In genomic region chr19:3320086-3320485, GRCm38 (mm10) we compare ENCODE assay signal across 22 mouse cellular contexts. TPM values are rescaled to one million over a fixed set of nuclear protein-coding genes. Genes with fewer than 3 reads are reported as not detected.
A peak's percentile ranks its signal among the peaks of the same experiment; 100 is the strongest.
DNase-seq lines count a peak whose midpoint lies in the region; ATAC-seq and TF ChIP-seq lines count a peak whose summit lies in the region.
"Had no signal": no experiment of that assay in that cellular context is flagged by ENCODE, and none has a peak within 500 bp of the region (broad histone marks: within the 10 kb centered on the region; RNA-seq: fewer than 3 reads in every experiment).

No protein-coding gene starts in this region.

- H3K27me3 ChIP-seq in liver, adult 2 months (ENCODE audit: control insufficient read depth, insufficient read depth, low read length): no peaks in the 10 kb centered on the region
- H3K27me3 ChIP-seq in liver, embryonic 11.5 days (replicated peaks; ENCODE audit: control insufficient read depth, insufficient read depth, low read length): no peaks in the 10 kb centered on the region
- no peaks in the 10 kb centered on the region for H3K27me3 ChIP-seq in liver, embryonic 14.5 days (ENCODE audit: control insufficient read depth, insufficient read depth, low read length)
- H3K27me3 ChIP-seq in stomach, embryonic 15.5 days (replicated peaks): no peaks in the 10 kb centered on the region

- H3K4me2 ChIP-seq in liver, embryonic 11.5 days: no peak overlapping the region
- H3K4me2 ChIP-seq in liver, embryonic 14.5 days (ENCODE audit: low read depth): 0 out of 2 replicates have a peak overlapping the region, but pooled peaks have one; percentile 13
- H3K4me2 ChIP-seq in stomach, embryonic 15.5 days: no peak overlapping the region; the same call in 1 of the 2 replicates
- H3K4me2 ChIP-seq: heart, embryonic 11.5 days; hindbrain, embryonic 13.5 days; limb, embryonic 13.5 days had no signal

- 26% methylated on average over 7 of the region's 7 CpGs for whole genome bisulfite sequencing in liver, adult 2 months
- WGBS in liver, embryonic 11.5 days: 64% methylated on average over 7 of the region's 7 CpGs
- 56% methylated on average over 7 of the region's 7 CpGs for WGBS in liver, embryonic 14.5 days (ENCODE audit: insufficient replicate concordance)
- 59% methylated on average over 7 of the region's 7 CpGs for WGBS in stomach, embryonic 15.5 days

- H3K36me3 ChIP-seq in liver, adult 2 months (ENCODE audit: control insufficient read depth, insufficient read depth, low read length): no peaks in the 10 kb centered on the region
- H3K36me3 ChIP-seq in liver, embryonic 11.5 days (ENCODE audit: control insufficient read depth, insufficient read depth, low read length): no peaks in the 10 kb centered on the region
- no peaks in the 10 kb centered on the region for H3K36me3 ChIP-seq in liver, embryonic 14.5 days (replicated peaks; ENCODE audit: control insufficient read depth, insufficient read depth, low read depth)
- no peaks in the 10 kb centered on the region for H3K36me3 ChIP-seq in stomach, embryonic 15.5 days
- H3K36me3 ChIP-seq: hindbrain, embryonic 13.5 days; limb, embryonic 13.5 days had no signal

- TF ChIP-seq EP300 in liver, embryonic 14.5 days (IDR thresholded peaks at IDR 0.05; ENCODE audit: low read depth): no peak

- no peaks in the 10 kb centered on the region for H3K79me2 ChIP-seq in liver, adult 2 months (ENCODE audit: control insufficient read depth, insufficient read depth, low read length)

- H3K4me3 ChIP-seq in liver, adult 2 months (ENCODE audit: insufficient read depth, low read depth, low read length): no peak overlapping the region
- H3K4me3 ChIP-seq in liver, embryonic 11.5 days (ENCODE audit: low read depth, low read length): no peak overlapping the region
- no peak overlapping the region for H3K4me3 ChIP-seq in liver, embryonic 14.5 days (ENCODE audit: insufficient read depth in 1 of 2, low read depth in 2 of 2, low read length in 2 of 2)
- no peak overlapping the region for H3K4me3 ChIP-seq in stomach, embryonic 15.5 days (replicated peaks)
- no peak overlapping the region for H3K4me3 ChIP-seq in left cerebral cortex, adult 2 months
- H3K4me3 ChIP-seq: hindbrain, embryonic 13.5 days; layer of hippocampus, adult 2 months; limb, embryonic 13.5 days had no signal

- no peaks in the 10 kb centered on the region for H3K9me3 ChIP-seq in liver, embryonic 11.5 days (ENCODE audit: control insufficient read depth, low read length)
- no peaks in the 10 kb centered on the region for H3K9me3 ChIP-seq in liver, embryonic 14.5 days (ENCODE audit: control insufficient read depth, low read length)
- H3K9me3 ChIP-seq in stomach, embryonic 15.5 days: no peaks in the 10 kb centered on the region
- H3K9me3 ChIP-seq: hindbrain, embryonic 13.5 days; limb, embryonic 13.5 days had no signal

- intact Hi-C loops in left cerebral cortex, adult 2 months (cut with DNase I): no loop called here

- no peak for TF ChIP-seq CTCF in liver, adult 2 months (IDR thresholded peaks at IDR 0.05; ENCODE audit: low read depth, low read length)
- TF ChIP-seq CTCF in liver, embryonic 14.5 days (IDR thresholded peaks at IDR 0.05; ENCODE audit: low read depth): no peak
- no peak for TF ChIP-seq CTCF in left cerebral cortex, adult 2 months (IDR thresholded peaks at IDR 0.05)

- H3K27ac ChIP-seq in liver, adult 2 months (replicated peaks; ENCODE audit: insufficient read depth, low read depth, low read length): peak overlapping the region; percentile 82
- no peak overlapping the region for H3K27ac ChIP-seq in liver, embryonic 11.5 days (ENCODE audit: low read depth, low read length)
- H3K27ac ChIP-seq in liver, embryonic 14.5 days: no peak overlapping the region
- H3K27ac ChIP-seq in stomach, embryonic 15.5 days: peak overlapping the region; percentile 45
- no peak overlapping the region for H3K27ac ChIP-seq in left cerebral cortex, adult 2 months
- H3K27ac ChIP-seq: hindbrain, embryonic 13.5 days; layer of hippocampus, adult 2 months; limb, embryonic 13.5 days had no signal

- ATAC-seq in liver, embryonic 11.5 days (replicated peaks; ENCODE audit: low FRiP score): no peak
- ATAC-seq in liver, embryonic 14.5 days (ENCODE audit: insufficient read depth): no peak
- ATAC-seq in stomach, embryonic 15.5 days (ENCODE audit: insufficient read depth, low FRiP score, low read depth): 0 out of 2 replicates have a peak, but pooled peaks have one; percentile 16
- ATAC-seq: activated CD4-positive, CD25-positive, alpha-beta regulatory T cell, adult 4 months; forebrain, embryonic 14.5 days had no signal

- peaks cover 21% of the 10 kb centered on the region for H3K4me1 ChIP-seq in liver, adult 2 months (ENCODE audit: control insufficient read depth, insufficient read depth, low read length)
- H3K4me1 ChIP-seq in liver, embryonic 11.5 days (replicated peaks; ENCODE audit: control insufficient read depth, insufficient read depth, low read length): peaks cover 3% of the 10 kb centered on the region
- peaks cover 9 to 27% of the 10 kb centered on the region in 2 experiments for H3K4me1 ChIP-seq in liver, embryonic 14.5 days (replicated peaks; ENCODE audit: control insufficient read depth in 2 of 2, insufficient read depth in 2 of 2, low read length in 1 of 2)
- peaks cover 28% of the 10 kb centered on the region for H3K4me1 ChIP-seq in stomach, embryonic 15.5 days

- TF ChIP-seq POLR2A in liver, adult 2 months (IDR thresholded peaks at IDR 0.05; ENCODE audit: extremely low read depth, insufficient read depth, low read length): no peak

- peak; percentile 34 for DNase-seq in adrenal gland, adult 2 months
- no peak for DNase-seq in adrenal gland, postnatal 36 days
- peak; percentile 98 for DNase-seq in liver, adult 2 months (ENCODE audit: extremely low read depth, low read depth, low spot score)
- DNase-seq in liver, embryonic 11.5 days (ENCODE audit: low spot score): no peak
- no peak for DNase-seq in liver, embryonic 14.5 days (ENCODE audit: low read depth in 3 of 3, low spot score in 3 of 3)
- DNase-seq in cerebellum, postnatal 10 days: no peak
- DNase-seq in left cerebral cortex, adult 2 months (ENCODE audit: extremely low spot score in 1 of 2, low spot score in 2 of 2): no peak
- DNase-seq: adrenal gland, postnatal 25 days; cerebellum, adult 2 months; cerebellum, postnatal 25 days; gastrocnemius, postnatal 36 days; heart, postnatal 36 days; kidney, adult 8-10 months; lung, postnatal 10 days; midbrain, embryonic 14.5 days had no signal

- peak overlapping the region; percentile 26 for H3K9ac ChIP-seq in liver, adult 2 months (ENCODE audit: low read depth, low read length)
- H3K9ac ChIP-seq in liver, embryonic 11.5 days (ENCODE audit: low read depth, low read length): no peak overlapping the region
- H3K9ac ChIP-seq in liver, embryonic 14.5 days (replicated peaks): no peak overlapping the region
- no peak overlapping the region for H3K9ac ChIP-seq in stomach, embryonic 15.5 days
- H3K9ac ChIP-seq: hindbrain, embryonic 13.5 days; limb, embryonic 13.5 days had no signal

RNA-seq across cellular contexts. Expression of gene Cpt1a, which starts 2.0 kb away (rescaled TPM):
- 100 to 1,000 TPM; 214 to 344 TPM for total RNA-seq in adrenal gland, adult 2 months (2021)
- 360 and 463 TPM in 2 replicates for polyA plus RNA-seq in adrenal gland, adult 2 months (2012; rRNA removed)
- 100 to 1,000 TPM; 265 to 423 TPM for total RNA-seq in adrenal gland, postnatal 36 days (2021)
- 162 and 234 TPM in 2 replicates for total RNA-seq in liver, adult 2 months (2014; rRNA removed)
- 182 and 211 TPM in 2 replicates for polyA plus RNA-seq in liver, adult 2 months (2012; rRNA removed)
- 15.0 and 15.8 TPM in 2 replicates for polyA plus RNA-seq in liver, embryonic 11.5 days (2014; fragmentation: Nextera tagmentation; extraction: Ambion mirVana)
- polyA plus RNA-seq in liver, embryonic 14.5 days (2012; rRNA removed): 3.5 and 4.6 TPM in 2 replicates
- polyA plus RNA-seq in liver, embryonic 14.5 days (2014; fragmentation: Nextera tagmentation; extraction: Ambion mirVana): 5.2 and 6.8 TPM in 2 replicates
- polyA plus RNA-seq in stomach, embryonic 15.5 days (2015; fragmentation: Nextera tagmentation; extraction: Ambion mirVana): 20.8 and 26.1 TPM in 2 replicates
- 10 to 100 TPM; 20.6 to 27.8 TPM for total RNA-seq in left cerebral cortex, adult 2 months (2021)

RNA-seq across cellular contexts. Expression of gene Ighmbp2, which starts 37.3 kb away (rescaled TPM):
- total RNA-seq in adrenal gland, adult 2 months (2021): 1 to 10 TPM; 4.9 to 7.1 TPM
- polyA plus RNA-seq in adrenal gland, adult 2 months (2012; rRNA removed): 4.6 and 5.9 TPM in 2 replicates
- 1 to 10 TPM; 5.2 to 6.7 TPM for total RNA-seq in adrenal gland, postnatal 36 days (2021)
- total RNA-seq in liver, adult 2 months (2014; rRNA removed): 1.7 and 1.8 TPM in 2 replicates
- 2.4 and 3.9 TPM in 2 replicates for polyA plus RNA-seq in liver, adult 2 months (2012; rRNA removed)
- 7.4 and 8.8 TPM in 2 replicates for polyA plus RNA-seq in liver, embryonic 11.5 days (2014; fragmentation: Nextera tagmentation; extraction: Ambion mirVana)
- polyA plus RNA-seq in liver, embryonic 14.5 days (2012; rRNA removed): 1.4 and 1.6 TPM in 2 replicates
- 2.0 and 2.3 TPM in 2 replicates for polyA plus RNA-seq in liver, embryonic 14.5 days (2014; fragmentation: Nextera tagmentation; extraction: Ambion mirVana)
- 8.3 and 10.0 TPM in 2 replicates for polyA plus RNA-seq in stomach, embryonic 15.5 days (2015; fragmentation: Nextera tagmentation; extraction: Ambion mirVana)
- 10 to 100 TPM in 1 of 2 experiments, 1 to 10 TPM in 1; 9.4 to 11.0 TPM for total RNA-seq in left cerebral cortex, adult 2 months (2021)

RNA-seq across cellular contexts. Expression of gene Mrpl21, which starts 37.4 kb away (rescaled TPM):
- 10 to 100 TPM; 70.0 to 74.6 TPM for total RNA-seq in adrenal gland, adult 2 months (2021)
- polyA plus RNA-seq in adrenal gland, adult 2 months (2012; rRNA removed): 56.4 and 65.9 TPM in 2 replicates
- 10 to 100 TPM; 70.0 to 74.4 TPM for total RNA-seq in adrenal gland, postnatal 36 days (2021)
- total RNA-seq in liver, adult 2 months (2014; rRNA removed): 35.2 and 41.1 TPM in 2 replicates
- polyA plus RNA-seq in liver, adult 2 months (2012; rRNA removed): 45.2 and 46.8 TPM in 2 replicates
- polyA plus RNA-seq in liver, embryonic 11.5 days (2014; fragmentation: Nextera tagmentation; extraction: Ambion mirVana): 154 and 156 TPM in 2 replicates
- 21.5 and 36.2 TPM in 2 replicates for polyA plus RNA-seq in liver, embryonic 14.5 days (2012; rRNA removed)
- 67.9 and 73.2 TPM in 2 replicates for polyA plus RNA-seq in liver, embryonic 14.5 days (2014; fragmentation: Nextera tagmentation; extraction: Ambion mirVana)
- 124 and 126 TPM in 2 replicates for polyA plus RNA-seq in stomach, embryonic 15.5 days (2015; fragmentation: Nextera tagmentation; extraction: Ambion mirVana)
- total RNA-seq in left cerebral cortex, adult 2 months (2021): 10 to 100 TPM; 51.3 to 52.0 TPM

Comparison
In these comparisons a context has a peak if more than half of its experiments do, and no peak if none do; other contexts are left out.
1. DNase-seq: peak in adrenal gland, adult 2 months (single experiment) and liver, adult 2 months (single experiment); none in adrenal gland, postnatal 36 days (0 of 2), liver, embryonic 11.5 days (single experiment), liver, embryonic 14.5 days (0 of 3), cerebellum, postnatal 10 days (0 of 2) and left cerebral cortex, adult 2 months (0 of 2).
2. H3K27ac ChIP-seq: peak in liver, adult 2 months (single experiment) and stomach, embryonic 15.5 days (single experiment); none in liver, embryonic 11.5 days (single experiment), liver, embryonic 14.5 days (single experiment) and left cerebral cortex, adult 2 months (single experiment).